Mouse (Mus musculus) cerebellum, adult 9-11 months (tissue): ENCODE results near the gene Tmem259.
A peak's percentile ranks its signal among the peaks of the same experiment; 100 is the strongest.

ENCODE experiments used
- DNase-seq: peaks from one replicate; pipeline ENCODE4 v3.0.0; 2022

Gene Tmem259

DNA sequence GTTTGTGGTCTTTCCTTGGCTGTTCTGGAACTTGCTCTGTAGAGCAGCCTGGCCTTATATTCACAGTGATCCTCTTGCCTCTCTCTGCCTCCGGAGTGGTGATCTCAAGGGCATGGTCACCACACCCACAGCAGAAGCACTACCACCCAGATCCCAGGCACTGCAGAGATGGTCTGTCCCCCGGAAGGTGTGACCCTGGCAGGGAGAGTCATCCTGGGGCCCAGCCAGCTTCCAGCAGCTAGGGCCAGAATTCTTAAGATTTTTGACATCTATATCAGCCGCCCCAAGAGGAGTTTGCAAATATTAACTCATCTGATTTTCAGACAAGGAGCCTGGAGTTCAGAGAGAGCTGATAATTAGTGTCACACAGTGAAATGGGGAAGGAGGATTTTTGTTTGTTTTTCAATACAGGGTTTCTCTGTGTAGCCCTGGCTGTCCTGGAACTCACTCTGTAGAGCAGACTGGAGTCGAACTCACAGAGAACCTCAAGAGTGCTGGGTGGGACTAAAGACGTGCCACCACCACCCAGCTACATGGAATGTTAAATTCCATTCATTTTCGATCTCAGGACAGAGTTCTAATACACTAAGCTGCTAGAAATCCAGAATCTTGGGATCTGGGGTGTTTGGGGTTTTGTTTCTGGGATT lies 2.2 kb upstream of the Tmem259 start:
- DNase-seq = peak; percentile 79

- DNase-seq = peak; percentile 88
Observed at GRCm38 (mm10) chr10:79985334-79986231, 1.5 kb upstream of the Tmem259 start.

- DNase-seq = peak; percentile 99
Observed at GRCm38 (mm10) chr10:79984871-79985270, 741 bp upstream of the Tmem259 start.

DNA sequence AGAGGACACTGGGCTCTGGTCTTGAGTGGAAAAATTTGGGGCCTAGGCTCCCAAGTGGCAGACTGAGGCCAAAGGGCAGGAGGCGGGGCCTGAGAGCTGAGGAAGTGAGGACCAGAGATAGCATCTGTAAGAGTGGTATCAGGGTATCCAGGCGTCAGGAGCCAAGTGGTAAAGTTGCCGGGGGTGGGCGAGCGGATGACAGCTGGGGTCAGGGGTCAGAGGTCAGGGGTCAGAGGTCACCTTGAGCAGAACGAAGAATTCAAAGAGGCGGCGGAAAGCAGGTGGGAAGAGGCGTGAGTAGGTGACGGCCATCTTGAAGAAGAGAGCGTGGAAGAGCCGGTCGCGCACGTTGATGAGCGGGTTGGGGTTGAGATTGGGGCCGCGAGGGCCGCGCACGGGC lies 460 bp downstream of the Tmem259 start:
- peak; percentile 90 for DNase-seq

DNA sequence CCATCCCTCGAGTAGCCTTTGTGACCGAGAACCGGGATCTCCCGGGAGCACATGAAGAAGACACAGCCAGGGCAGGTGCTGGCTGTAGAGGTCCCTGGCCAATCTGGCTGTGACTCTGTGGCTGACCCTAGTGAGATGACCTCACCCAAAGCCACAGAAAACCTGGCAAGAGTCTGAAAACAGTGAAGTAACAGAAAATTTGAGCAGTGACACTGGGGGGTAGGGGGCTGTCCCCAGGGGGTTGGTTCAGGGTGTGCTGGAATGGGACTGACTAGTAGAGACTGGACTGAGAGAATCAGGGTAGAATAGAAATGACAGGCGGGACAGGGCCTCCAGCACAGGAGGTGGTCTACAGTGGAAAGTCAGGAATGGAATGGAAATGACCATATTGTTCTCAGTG lies 925 bp downstream of the Tmem259 start:
- no peak for DNase-seq

- no peak for DNase-seq
Observed at GRCm38 (mm10) chr10:79979401-79980155, 4.6 kb downstream of the Tmem259 start.

GRCm38 (mm10) chr10:79978061-79978460 lies 6.1 kb downstream of the Tmem259 start:
- DNase-seq = no peak

DNA sequence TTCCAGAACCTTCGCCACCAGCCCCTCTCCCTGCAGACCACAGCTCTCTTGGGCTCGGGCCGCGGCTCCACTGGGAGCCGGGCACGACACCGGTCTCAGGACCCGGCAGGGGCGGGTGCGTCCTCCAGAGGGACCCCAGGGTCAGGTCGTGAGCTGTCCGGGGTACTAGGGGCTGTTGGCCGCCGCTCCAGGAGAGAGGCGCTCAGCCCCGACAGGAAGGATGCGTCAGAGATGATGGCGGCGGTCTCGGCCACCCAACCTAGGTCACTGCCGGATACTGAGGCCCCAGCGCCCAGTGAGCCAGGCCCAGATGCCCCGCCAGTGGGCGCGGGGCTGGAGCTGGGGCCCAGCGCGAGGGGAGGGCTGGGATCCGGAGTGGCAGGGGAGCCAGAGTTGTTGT lies 6.8 kb downstream of the Tmem259 start:
- no peak for DNase-seq

GRCm38 (mm10) chr10:79976722-79977107 lies 7.4 kb downstream of the Tmem259 start:
- no peak for DNase-seq

DNA sequence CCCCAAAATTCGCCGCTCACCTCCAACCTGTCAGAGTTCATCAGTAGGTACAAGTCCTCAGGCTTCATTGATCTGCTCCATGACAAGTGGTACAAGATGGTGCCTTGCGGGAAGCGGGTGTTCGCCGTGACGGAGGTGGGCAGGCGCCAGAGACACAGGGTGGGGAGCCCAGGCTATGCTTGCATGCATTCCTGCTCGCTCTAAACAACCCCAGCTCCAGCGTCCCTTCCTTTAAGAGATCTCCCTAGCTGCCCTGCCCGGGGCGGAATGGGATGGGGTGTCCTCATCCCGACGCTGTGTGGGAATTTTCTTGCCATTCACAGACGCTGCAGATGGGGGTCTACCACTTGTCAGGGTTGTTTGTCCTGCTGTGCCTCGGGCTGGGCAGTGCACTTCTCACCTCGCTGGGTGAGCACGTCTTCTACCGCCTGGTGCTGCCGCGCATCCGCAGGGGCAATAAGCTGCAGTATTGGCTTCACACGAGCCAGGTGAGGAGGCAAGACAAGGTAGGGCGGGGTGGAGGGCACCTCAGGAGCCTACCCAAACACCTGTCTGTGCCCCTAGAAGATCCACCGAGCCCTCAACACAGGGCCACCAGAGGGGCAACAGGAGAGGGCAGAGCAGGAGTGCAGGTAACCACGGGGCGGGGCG lies 7.9 kb downstream of the Tmem259 start:
- DNase-seq = no peak

- DNase-seq = no peak
Observed at GRCm38 (mm10) chr10:79974668-79975067, 9.5 kb downstream of the Tmem259 start.

GRCm38 (mm10) chr10:79974087-79974486 lies 10.0 kb downstream of the Tmem259 start:
- DNase-seq = no peak

GRCm38 (mm10) chr10:79972831-79973230 lies 11.3 kb downstream of the Tmem259 start:
- DNase-seq = peak; percentile 54

- no peak for DNase-seq
Observed at GRCm38 (mm10) chr10:79971183-79971497, 13.0 kb downstream of the Tmem259 start.

- no peak for DNase-seq
Observed at GRCm38 (mm10) chr10:79970415-79971182, 13.5 kb downstream of the Tmem259 start, which contains the start of gene Grin3b. Grin3b (plus strand) TSS chr10:79970715.

- no peak for DNase-seq
Observed at GRCm38 (mm10) chr10:79969124-79969568, 15.0 kb downstream of the Tmem259 start.

- no peak for DNase-seq
Observed at GRCm38 (mm10) chr10:79968181-79968580, 15.9 kb downstream of the Tmem259 start.

DNA sequence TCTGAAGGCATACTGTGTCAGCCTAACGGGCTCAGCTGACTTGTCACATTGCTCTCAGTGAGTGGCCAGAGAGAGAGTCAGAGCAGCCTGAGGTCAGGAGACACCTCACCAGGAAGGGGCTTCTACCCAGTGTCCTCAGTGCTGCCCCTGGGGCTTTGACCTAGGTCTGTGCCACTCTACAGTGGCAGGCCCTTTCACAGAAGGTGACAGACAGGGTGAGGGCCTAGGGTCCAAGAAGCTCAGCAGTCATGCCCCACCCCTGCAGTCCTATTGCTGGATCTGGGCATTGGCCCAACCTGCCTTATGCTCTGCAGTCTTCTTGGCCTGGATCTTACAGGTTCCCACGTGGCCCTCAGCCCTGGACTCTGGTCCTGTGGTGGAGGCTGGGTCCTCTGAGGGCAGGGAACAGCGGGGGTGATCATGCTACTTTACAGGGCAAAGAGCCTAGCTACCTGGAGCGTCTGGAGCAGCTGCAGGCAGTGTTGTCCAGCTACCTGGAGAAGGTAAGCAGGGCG lies 17.2 kb downstream of the Tmem259 start:
- DNase-seq = peak; percentile 77

GRCm38 (mm10) chr10:79965325-79965724 lies 18.8 kb downstream of the Tmem259 start:
- DNase-seq = no peak

- no peak for DNase-seq
Observed at GRCm38 (mm10) chr10:79964727-79965126, 19.4 kb downstream of the Tmem259 start.

GRCm38 (mm10) chr10:79960671-79961294 lies 23.3 kb downstream of the Tmem259 start:
- peak; percentile 53 for DNase-seq
